Mouse (Mus musculus) forebrain, embryonic 16.5 days (tissue): ENCODE data around the gene Dnajc27. TPM values are rescaled to one million over a fixed set of nuclear protein-coding genes. Genes with fewer than 3 reads are reported as not detected.
A peak's percentile ranks its signal among the peaks of the same experiment; 100 is the strongest.

ENCODE experiments used
- ATAC-seq: fragments of 200-750 bp; cut with Nextera tagmentation; 2 replicates; pipeline ENCODE4 v1.8.0; 2017; ENCODE audit warnings: mild to moderate bottlenecking, moderate library complexity
- H3K27ac ChIP-seq: fragments of 300-500 bp; sonication (generic); 2 replicates; pipeline ENCODE4 v1.5.1; 2014; ENCODE audit warnings: low read length, control low read depth
- H3K27me3 ChIP-seq: fragments of 300-500 bp; sonication (generic); replicated peaks from 2 replicates; pipeline ENCODE4 v1.6.1; 2014; ENCODE audit warnings: low read length; ENCODE audit not compliant: control insufficient read depth, insufficient read depth
- H3K36me3 ChIP-seq: fragments of 300-500 bp; sonication (generic); 2 replicates; pipeline ENCODE4 v1.6.1; 2014; ENCODE audit not compliant: control insufficient read depth, insufficient read depth
- H3K4me1 ChIP-seq: fragments of 300-500 bp; sonication (generic); replicated peaks from 2 replicates; pipeline ENCODE4 v1.6.1; 2014; ENCODE audit warnings: low read length; ENCODE audit not compliant: control insufficient read depth, insufficient read depth
- H3K4me2 ChIP-seq: fragments of 300-500 bp; sonication (generic); 2 replicates; pipeline ENCODE4 v1.6.1; 2014; ENCODE audit warnings: mild to moderate bottlenecking, low read length, control low read depth
- H3K4me3 ChIP-seq: fragments of 300-500 bp; sonication (generic); replicated peaks from 2 replicates; pipeline ENCODE4 v1.5.1; 2014; ENCODE audit warnings: mild to moderate bottlenecking, low read length, control low read depth
- H3K9ac ChIP-seq: fragments of 300-500 bp; sonication (generic); replicated peaks from 2 replicates; pipeline ENCODE4 v1.6.1; 2014; ENCODE audit warnings: low read depth, low read length, control low read depth
- H3K9me3 ChIP-seq: fragments of 300-500 bp; sonication (generic); 2 replicates; pipeline ENCODE4 v1.6.1; 2016; ENCODE audit warnings: low read length; ENCODE audit not compliant: control insufficient read depth
- WGBS: fragments of 180-500 bp; shearing (Covaris S2); extraction: QIAGEN DNeasy Blood & Tissue Kit; methylation state at CpG from one replicate; pipeline ENCODE4 v1.1.7; 2014; 5-methylcytosine and 5-hydroxymethylcytosine counted together
- polyA plus RNA-seq: library from polyadenylated mRNA; unstranded; fragments of >200 nt; fragmentation: Nextera tagmentation; extraction: Ambion mirVana; gene quantifications from 2 replicates; pipeline ENCODE4 v1.2.1, GENCODE M21; 2015

Gene Dnajc27
- polyA plus RNA-seq, 1 experiment from 2014 or later: 15.6 TPM

GRCm38 (mm10) chr12:4127346-4127745 is 45.0 kb downstream of the Dnajc27 start:
- Histone ChIP-seq H3K4me3 (no peak overlapping the region), H3K27me3 (no peaks in the 10 kb centered on the region), H3K36me3 (no peaks in the 10 kb centered on the region), H3K9ac (no peak overlapping the region), H3K9me3 (no peaks in the 10 kb centered on the region; the same call in 1 of the 2 replicates), H3K4me1 (no peaks in the 10 kb centered on the region), H3K4me2 (no peak overlapping the region), H3K27ac (no peak overlapping the region)
- ATAC-seq: no peak
- WGBS: 83% methylated on average over 7 of the region's 7 CpGs

GRCm38 (mm10) chr12:4132941-4133846 is 50.8 kb downstream of the Dnajc27 start, which contains the start of gene Adcy3:
Adcy3 (plus strand) TSS chr12:4133103.
- no peaks in the 10 kb centered on the region for H3K36me3 ChIP-seq

GRCm38 (mm10) chr12:4133847-4134212 is 51.4 kb downstream of the Dnajc27 start:
- no peaks in the 10 kb centered on the region for H3K27me3 ChIP-seq
- peak overlapping the region; percentile 66 for H3K4me3 ChIP-seq
- no peaks in the 10 kb centered on the region for H3K36me3 ChIP-seq
- peak overlapping the region; percentile 82 for H3K9ac ChIP-seq
- no peak overlapping the region; the same call in 1 of the 2 replicates for H3K27ac ChIP-seq
- peak overlapping the region; percentile 78 for H3K4me2 ChIP-seq
- 30% methylated on average over 11 of the region's 11 CpGs for WGBS
- ATAC-seq: peak; percentile 19; the same call in 1 of the 2 replicates
- H3K9me3 ChIP-seq: no peaks in the 10 kb centered on the region; the same call in 1 of the 2 replicates
- H3K4me1 ChIP-seq: peaks cover 30% of the 10 kb centered on the region

More at GRCm38 (mm10) chr12:4132941-4133846, 50.8 kb downstream of the Dnajc27 start, which contains the start of gene Adcy3:
- peak; percentile 93 for ATAC-seq
- Histone ChIP-seq H3K27me3 (no peaks in the 10 kb centered on the region), H3K4me3 (peak within 1 kb of the TSS; percentile 66), H3K9ac (peak within 1 kb of the TSS; percentile 82), H3K4me2 (peak within 1 kb of the TSS; percentile 78), H3K27ac (peak within 1 kb of the TSS; percentile 73), H3K9me3 (no peaks in the 10 kb centered on the region; the same call in 1 of the 2 replicates), H3K4me1 (peaks cover 30% of the 10 kb centered on the region)
- under 1% methylated on average over 82 of the region's 83 CpGs for WGBS

- Histone ChIP-seq H3K9ac (no peak overlapping the region), H3K27me3 (no peaks in the 10 kb centered on the region), H3K36me3 (no peaks in the 10 kb centered on the region), H3K9me3 (no peaks in the 10 kb centered on the region), H3K4me2 (no peak overlapping the region), H3K27ac (no peak overlapping the region), H3K4me1 (peaks cover 4% of the 10 kb centered on the region; the same call in 1 of the 2 replicates), H3K4me3 (no peak overlapping the region)
- no peak for ATAC-seq
- WGBS: 94% methylated on average over 5 of the region's 5 CpGs
These were observed 60.8 kb downstream of the Dnajc27 start for GRCm38 (mm10) chr12:4143179-4143578.

GRCm38 (mm10) chr12:4150936-4151335 is 68.6 kb downstream of the Dnajc27 start:
- 78% methylated on average over 2 of the region's 2 CpGs for WGBS
- H3K36me3 ChIP-seq: no peaks in the 10 kb centered on the region
- no peaks in the 10 kb centered on the region for H3K9me3 ChIP-seq
- no peak overlapping the region for H3K9ac ChIP-seq
- no peaks in the 10 kb centered on the region for H3K27me3 ChIP-seq
- no peak overlapping the region for H3K4me2 ChIP-seq
- H3K27ac ChIP-seq: no peak overlapping the region
- ATAC-seq: no peak
- no peaks in the 10 kb centered on the region for H3K4me1 ChIP-seq
- H3K4me3 ChIP-seq: no peak overlapping the region

- no peak for ATAC-seq
- no peak overlapping the region for H3K4me3 ChIP-seq
These were observed 69.6 kb downstream of the Dnajc27 start for GRCm38 (mm10) chr12:4151969-4152368.

GRCm38 (mm10) chr12:4157466-4157865 is 75.1 kb downstream of the Dnajc27 start:
- no peaks in the 10 kb centered on the region for H3K27me3 ChIP-seq
- H3K4me3 ChIP-seq: no peak overlapping the region
- 0 out of 2 replicates have a peak, but pooled peaks cover 2% of the 10 kb centered on the region for H3K4me1 ChIP-seq
- no peak overlapping the region for H3K9ac ChIP-seq
- 53% methylated on average over 2 of the region's 2 CpGs for WGBS
- H3K27ac ChIP-seq: no peak overlapping the region
- H3K36me3 ChIP-seq: no peaks in the 10 kb centered on the region
- ATAC-seq: no peak
- no peaks in the 10 kb centered on the region for H3K9me3 ChIP-seq
- H3K4me2 ChIP-seq: no peak overlapping the region

More at GRCm38 (mm10) chr12:4151969-4152368, 69.6 kb downstream of the Dnajc27 start:
- 90% methylated on average over 3 of the region's 3 CpGs for WGBS
- Histone ChIP-seq H3K27ac (no peak overlapping the region), H3K36me3 (no peaks in the 10 kb centered on the region), H3K9ac (no peak overlapping the region), H3K27me3 (no peaks in the 10 kb centered on the region), H3K4me1 (no peaks in the 10 kb centered on the region), H3K4me2 (no peak overlapping the region), H3K9me3 (no peaks in the 10 kb centered on the region)

GRCm38 (mm10) chr12:4158179-4158578 is 75.8 kb downstream of the Dnajc27 start:
- H3K36me3 ChIP-seq: no peaks in the 10 kb centered on the region
- no peak overlapping the region for H3K9ac ChIP-seq
- no peaks in the 10 kb centered on the region for H3K9me3 ChIP-seq
- 0 out of 2 replicates have a peak, but pooled peaks cover 2% of the 10 kb centered on the region for H3K4me1 ChIP-seq
- H3K4me3 ChIP-seq: no peak overlapping the region
- ATAC-seq: no peak
- no peaks in the 10 kb centered on the region for H3K27me3 ChIP-seq
- H3K27ac ChIP-seq: no peak overlapping the region
- no peak overlapping the region for H3K4me2 ChIP-seq
- 94% methylated on average over 3 of the region's 3 CpGs for WGBS

- H3K4me2 ChIP-seq: no peak overlapping the region
- no peak overlapping the region for H3K4me3 ChIP-seq
- H3K27ac ChIP-seq: no peak overlapping the region
- 0 out of 2 replicates have a peak, but pooled peaks cover 2% of the 10 kb centered on the region for H3K4me1 ChIP-seq
- no peak overlapping the region for H3K9ac ChIP-seq
- no peaks in the 10 kb centered on the region for H3K36me3 ChIP-seq
- WGBS: 93% methylated on average over 7 of the region's 7 CpGs
- no peaks in the 10 kb centered on the region for H3K27me3 ChIP-seq
- no peak for ATAC-seq
- no peaks in the 10 kb centered on the region for H3K9me3 ChIP-seq
These were observed 76.7 kb downstream of the Dnajc27 start for GRCm38 (mm10) chr12:4158868-4159632.
